Mouse (Mus musculus): Measurements from ENCODE around the gene Pou5f1.
A peak's percentile ranks its signal among the peaks of the same experiment; 100 is the strongest.

The Pou5f1 gene

GRCm38 (mm10) chr17:35513886-35514285, 8.1 kb downstream of the Pou5f1 start:
- peak; percentile 76 for DNase-seq (ENCODE audit: low spot score)

- DNase-seq (ENCODE audit: low spot score) = no peak
Observed at GRCm38 (mm10) chr17:35514756-35515155, 8.9 kb downstream of the Pou5f1 start.

GRCm38 (mm10) chr17:35515911-35516640, 10.3 kb downstream of the Pou5f1 start:
- DNase-seq (ENCODE audit: low spot score) = no peak

- peak; percentile 97 for DNase-seq (ENCODE audit: low spot score)
Observed at GRCm38 (mm10) chr17:35516652-35517500, 11.1 kb downstream of the Pou5f1 start, which contains the start of the genes Tcf19 and Cchcr1. TSS of gene Tcf19 (minus strand) at chr17:35516824. TSS of gene Cchcr1 (plus strand) at chr17:35517100.

GRCm38 (mm10) chr17:35517526-35517925, 11.7 kb downstream of the Pou5f1 start:
- DNase-seq (ENCODE audit: low spot score) = no peak

- DNase-seq (ENCODE audit: low spot score) = no peak
Observed at GRCm38 (mm10) chr17:35524354-35524753, 18.5 kb downstream of the Pou5f1 start.

GRCm38 (mm10) chr17:35526644-35527043, 20.8 kb downstream of the Pou5f1 start:
- DNase-seq (ENCODE audit: low spot score) = no peak

- DNase-seq (ENCODE audit: low spot score) = no peak
Observed at GRCm38 (mm10) chr17:35532360-35532759, 26.5 kb downstream of the Pou5f1 start.

GRCm38 (mm10) chr17:35532901-35533300, 27.1 kb downstream of the Pou5f1 start, which contains the start of gene Psors1c2:
TSS of gene Psors1c2 (plus strand) at chr17:35533201.
- no peak for DNase-seq (ENCODE audit: low spot score)

- DNase-seq (ENCODE audit: low spot score) = peak; percentile 70
Observed at GRCm38 (mm10) chr17:35534343-35534742, 28.5 kb downstream of the Pou5f1 start.

GRCm38 (mm10) chr17:35537421-35537820, 31.6 kb downstream of the Pou5f1 start:
- no peak for DNase-seq (ENCODE audit: low spot score)

- no peak for DNase-seq (ENCODE audit: low spot score)
Observed at GRCm38 (mm10) chr17:35538476-35538875, 32.7 kb downstream of the Pou5f1 start.

GRCm38 (mm10) chr17:35539540-35539939, 33.7 kb downstream of the Pou5f1 start:
- DNase-seq (ENCODE audit: low spot score) = no peak

- no peak for DNase-seq (ENCODE audit: low spot score)
Observed at GRCm38 (mm10) chr17:35542761-35543411, 37.1 kb downstream of the Pou5f1 start.

GRCm38 (mm10) chr17:35543412-35543861, 37.6 kb downstream of the Pou5f1 start:
- DNase-seq (ENCODE audit: low spot score) = no peak

GRCm38 (mm10) chr17:35544001-35544400, 38.2 kb downstream of the Pou5f1 start:
- DNase-seq (ENCODE audit: low spot score) = no peak

- peak; percentile 25 for DNase-seq (ENCODE audit: low spot score)
Observed at GRCm38 (mm10) chr17:35544680-35545079, 38.9 kb downstream of the Pou5f1 start.

- DNase-seq (ENCODE audit: low spot score) = no peak
Observed at GRCm38 (mm10) chr17:35547465-35547864, 41.6 kb downstream of the Pou5f1 start.

- DNase-seq (ENCODE audit: low spot score) = no peak
Observed at GRCm38 (mm10) chr17:35548636-35549035, 42.8 kb downstream of the Pou5f1 start.

- DNase-seq (ENCODE audit: low spot score) = peak; percentile 76
Observed at GRCm38 (mm10) chr17:35549437-35550142, 43.8 kb downstream of the Pou5f1 start.

- no peak for DNase-seq (ENCODE audit: low spot score)
Observed at GRCm38 (mm10) chr17:35550143-35550494, 44.3 kb downstream of the Pou5f1 start.

GRCm38 (mm10) chr17:35550871-35551270, 45.1 kb downstream of the Pou5f1 start:
- no peak for DNase-seq (ENCODE audit: low spot score)
